Mouse (Mus musculus): Measurements from ENCODE around the gene Usp37. TPM values are rescaled to one million over a fixed set of nuclear protein-coding genes. Genes with fewer than 3 reads are reported as not detected.

The Usp37 gene
- total RNA-seq, 2 experiments from 2014 or later, result 16.9 to 17.4 TPM

DNA sequence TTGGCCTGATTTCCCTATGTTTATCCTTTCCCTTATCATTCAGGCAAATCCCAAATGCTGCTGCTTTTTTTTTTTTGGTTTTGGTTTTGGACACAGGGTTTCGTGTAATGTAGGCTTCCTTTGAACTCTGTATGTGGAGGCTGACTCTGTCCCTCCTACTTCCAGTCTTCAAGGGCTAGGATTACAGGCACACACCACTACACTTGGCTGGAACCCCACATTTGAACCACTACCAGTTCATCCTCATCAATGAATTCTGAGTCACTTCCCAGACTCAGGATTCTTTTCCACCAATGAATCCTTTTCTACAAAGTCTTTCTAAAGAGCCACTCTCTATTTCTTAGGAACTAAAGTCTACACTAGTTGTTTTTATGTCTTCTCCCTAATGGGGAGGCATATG, 43.0 kb downstream of the Usp37 start:
- DNase-seq (ENCODE audit: low spot score in 2 of 2), result no peak

DNA sequence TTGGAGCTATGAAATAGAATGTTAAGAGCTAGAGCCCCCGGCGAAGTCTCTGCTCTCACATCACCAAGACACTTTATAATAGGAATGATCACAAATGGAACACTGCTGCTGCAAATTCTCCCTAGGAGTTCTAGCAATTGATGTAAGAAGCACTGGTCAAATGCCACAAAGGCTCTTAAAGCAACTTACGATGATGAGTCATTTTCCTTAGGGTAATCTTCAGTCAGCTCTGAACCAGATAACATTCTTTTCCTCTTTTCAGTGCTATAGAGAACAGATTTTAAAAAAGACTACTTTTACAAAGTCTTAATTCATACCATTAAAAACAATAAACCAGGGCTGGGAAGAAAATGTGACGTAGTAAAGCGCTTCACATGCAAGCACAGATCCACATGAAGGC, 58.3 kb downstream of the Usp37 start:
- DNase-seq (ENCODE audit: low spot score in 2 of 2), result no peak

GRCm38 (mm10) chr1:74460273-74460672, 83.8 kb downstream of the Usp37 start:
- peak; percentile 45 to 46 for DNase-seq (ENCODE audit: low spot score in 2 of 2)

DNA sequence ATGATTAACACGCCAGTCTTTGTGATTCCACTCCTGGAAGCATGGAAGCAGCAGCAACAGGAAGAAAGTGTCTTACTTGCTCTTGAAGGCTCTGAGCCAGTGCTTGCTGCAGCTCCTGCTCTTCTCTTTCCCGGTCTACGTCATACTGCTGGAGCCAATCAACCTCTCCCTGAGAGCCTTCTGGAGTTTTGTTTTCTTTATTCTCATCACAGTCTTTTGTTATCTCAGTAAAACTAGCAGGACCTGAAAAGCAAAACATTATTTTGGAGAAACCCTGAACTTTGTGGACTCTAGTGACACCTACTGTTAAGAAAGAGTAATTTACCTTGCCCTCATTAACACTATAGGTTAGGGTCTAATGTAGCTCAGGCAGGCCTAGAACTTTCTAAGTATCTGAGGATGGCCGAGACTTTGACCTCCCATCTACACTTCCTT, 91.5 kb downstream of the Usp37 start:
- no peak for DNase-seq (ENCODE audit: low spot score in 2 of 2)

DNA sequence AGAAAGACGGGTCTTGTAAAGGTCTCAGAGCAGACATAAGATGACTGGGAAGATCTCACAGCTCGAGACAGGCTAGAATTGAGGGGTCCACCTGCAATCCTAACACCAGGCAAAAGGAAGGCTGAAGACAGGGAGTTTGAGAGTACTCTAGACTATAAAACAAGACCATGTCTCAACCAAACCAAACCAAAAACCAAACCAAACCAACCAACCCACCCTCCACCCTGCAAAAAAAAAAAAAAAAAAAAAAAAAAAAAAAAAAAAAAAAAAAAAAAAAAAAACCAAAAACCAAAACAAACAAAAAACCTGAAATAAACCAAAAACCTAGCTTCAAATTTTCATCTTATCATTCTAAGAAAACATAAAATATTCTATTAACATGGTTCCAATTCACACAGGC, 99.5 kb downstream of the Usp37 start:
- DNase-seq (ENCODE audit: low spot score in 2 of 2), result no peak

DNA sequence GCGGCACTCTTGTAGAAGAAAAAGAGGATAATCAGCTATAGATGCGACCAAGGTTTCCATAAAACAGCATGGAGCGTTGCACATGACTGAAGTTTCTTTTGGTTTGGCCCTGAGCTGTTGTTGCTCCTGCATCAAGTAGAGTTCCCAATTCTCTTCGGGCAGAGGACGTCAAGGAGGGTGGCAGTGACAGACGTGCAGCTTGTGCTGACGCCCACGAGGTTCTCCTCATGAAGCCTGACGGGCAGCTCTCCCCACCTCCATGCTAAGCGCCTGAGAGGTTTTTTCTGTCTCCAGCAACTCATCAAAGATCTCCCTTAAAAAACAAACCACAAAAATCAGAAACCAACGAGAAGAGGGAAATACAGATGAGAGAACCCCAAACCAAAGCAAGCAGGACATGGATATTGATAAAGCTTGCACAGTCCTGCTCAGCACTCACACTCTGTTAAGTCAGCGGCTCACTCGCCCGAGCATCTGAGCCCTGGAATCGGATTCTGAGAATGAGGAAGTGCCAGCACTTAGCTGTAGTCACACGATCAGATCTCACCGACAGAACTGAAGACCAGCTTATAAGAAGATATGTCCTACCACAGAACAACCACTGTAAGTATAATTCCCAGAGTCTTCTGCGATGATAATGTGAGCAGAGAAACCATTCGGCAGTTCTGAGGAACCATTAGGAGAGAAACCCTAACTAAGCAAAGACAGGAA, 104.8 kb downstream of the Usp37 start:
- DNase-seq (ENCODE audit: low spot score in 2 of 2), result no peak

DNA sequence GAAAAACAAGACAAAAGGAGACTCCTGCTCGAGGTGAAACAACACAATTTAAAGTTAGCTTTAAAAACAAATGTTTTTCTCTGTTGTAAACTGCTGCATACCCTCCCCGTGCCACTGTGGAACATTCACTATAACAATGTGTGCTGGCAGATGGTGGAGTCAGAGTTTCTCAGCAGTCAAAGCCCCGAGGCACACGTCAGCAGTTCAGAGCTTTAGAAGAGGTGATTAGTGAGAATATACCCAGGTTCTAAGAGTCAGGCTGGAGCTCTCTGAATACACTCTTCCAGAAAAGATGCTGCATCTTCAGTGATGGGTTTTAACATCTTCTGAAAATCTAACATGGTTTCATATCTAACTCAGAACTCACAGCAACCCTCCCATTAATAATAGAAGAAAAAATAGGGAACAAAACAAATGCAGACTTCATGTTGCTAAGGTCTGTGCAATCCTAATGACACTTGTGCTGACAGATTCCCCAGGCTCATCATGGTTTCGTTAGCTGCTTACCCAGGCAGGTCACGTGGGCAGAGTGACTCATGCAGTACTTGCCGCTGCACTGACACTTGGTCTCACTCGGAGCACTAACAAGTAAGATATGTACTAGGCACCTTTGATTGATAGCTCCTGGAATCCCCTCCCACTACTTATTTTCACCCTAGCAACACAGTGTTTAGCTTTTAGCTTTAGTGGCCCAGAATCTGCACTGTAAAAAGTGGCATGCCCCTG, 106.2 kb downstream of the Usp37 start:
- peak; percentile 50 to 67 for DNase-seq (ENCODE audit: low spot score in 2 of 2)

DNA sequence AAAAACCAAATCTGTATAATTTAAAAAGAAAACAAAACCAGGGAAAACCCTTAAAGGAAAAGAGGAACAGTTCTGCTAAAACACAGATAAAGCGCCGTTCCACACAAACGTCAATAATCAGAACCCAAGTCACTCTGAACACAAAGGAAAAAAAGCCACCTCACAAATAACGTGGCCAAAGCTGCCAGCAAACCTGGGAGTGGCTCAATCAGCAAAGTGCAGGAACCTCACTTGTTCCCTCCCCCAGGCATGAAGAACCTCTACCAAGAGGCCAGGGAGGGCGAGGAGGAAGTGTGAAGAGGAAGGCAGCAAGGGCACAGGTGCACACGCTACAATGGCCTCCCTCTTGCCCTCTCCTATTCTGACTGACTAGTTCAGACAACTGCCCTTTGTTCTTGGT, 108.5 kb downstream of the Usp37 start:
- DNase-seq (ENCODE audit: low spot score in 2 of 2), result no peak

DNA sequence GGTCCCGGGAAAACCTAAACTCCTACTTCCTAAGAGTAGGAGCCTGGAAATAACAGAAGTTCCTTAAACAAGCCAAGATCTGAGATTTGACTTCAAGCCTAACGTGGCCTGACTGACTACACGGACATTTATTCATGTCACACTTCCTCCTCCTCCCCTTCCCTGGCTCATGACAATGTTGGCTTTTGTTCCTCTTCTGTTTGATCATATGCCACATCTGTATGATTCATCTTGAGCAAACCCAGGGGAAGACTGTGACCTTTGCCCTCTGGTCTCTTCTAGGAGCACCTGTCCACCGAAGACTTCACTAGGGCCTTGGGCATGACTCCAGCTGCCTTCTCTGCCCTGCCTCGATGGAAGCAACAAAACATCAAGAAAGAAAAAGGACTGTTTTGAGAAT, 109.5 kb downstream of the Usp37 start:
- DNase-seq (ENCODE audit: low spot score in 2 of 2), result no peak

DNA sequence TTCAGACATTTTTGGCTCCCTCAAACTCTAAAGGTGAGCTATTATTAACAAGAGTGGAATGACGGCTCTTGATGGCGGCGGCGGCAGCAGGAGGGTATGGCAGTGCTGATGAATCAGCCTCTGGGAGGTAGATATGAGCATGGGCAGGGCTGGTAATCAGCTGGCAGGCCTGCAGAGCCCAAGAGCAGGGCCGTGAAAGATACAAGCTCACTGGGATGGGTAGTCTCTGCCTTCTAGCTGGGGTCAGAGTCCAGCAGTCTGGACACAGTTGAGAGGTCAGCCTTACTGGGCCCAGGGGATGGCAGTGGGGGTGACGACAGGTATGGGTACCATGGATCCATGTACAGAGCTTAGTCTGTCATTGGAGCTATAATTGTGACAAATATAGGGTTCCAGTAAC, 110.9 kb downstream of the Usp37 start:
- peak in 1 of 2 experiments; percentile 15 for DNase-seq (ENCODE audit: low spot score in 2 of 2)

GRCm38 (mm10) chr1:74425845-74426244, 118.2 kb downstream of the Usp37 start:
- no peak for DNase-seq (ENCODE audit: low spot score in 2 of 2)

- no peak for DNase-seq (ENCODE audit: low spot score in 2 of 2)
These were observed 120.9 kb downstream of the Usp37 start for GRCm38 (mm10) chr1:74423147-74423546.

- no peak for DNase-seq (ENCODE audit: low spot score in 2 of 2)
These were observed 124.7 kb downstream of the Usp37 start for GRCm38 (mm10) chr1:74419440-74419794.

GRCm38 (mm10) chr1:74418747-74419439, 125.2 kb downstream of the Usp37 start:
- DNase-seq (ENCODE audit: low spot score in 2 of 2), result peak in 1 of 2 experiments; percentile 58

- DNase-seq (ENCODE audit: low spot score in 2 of 2), result no peak
These were observed 128.9 kb downstream of the Usp37 start for GRCm38 (mm10) chr1:74415143-74415542.

GRCm38 (mm10) chr1:74412711-74413110, 131.4 kb downstream of the Usp37 start:
- DNase-seq (ENCODE audit: low spot score in 2 of 2), result no peak

DNA sequence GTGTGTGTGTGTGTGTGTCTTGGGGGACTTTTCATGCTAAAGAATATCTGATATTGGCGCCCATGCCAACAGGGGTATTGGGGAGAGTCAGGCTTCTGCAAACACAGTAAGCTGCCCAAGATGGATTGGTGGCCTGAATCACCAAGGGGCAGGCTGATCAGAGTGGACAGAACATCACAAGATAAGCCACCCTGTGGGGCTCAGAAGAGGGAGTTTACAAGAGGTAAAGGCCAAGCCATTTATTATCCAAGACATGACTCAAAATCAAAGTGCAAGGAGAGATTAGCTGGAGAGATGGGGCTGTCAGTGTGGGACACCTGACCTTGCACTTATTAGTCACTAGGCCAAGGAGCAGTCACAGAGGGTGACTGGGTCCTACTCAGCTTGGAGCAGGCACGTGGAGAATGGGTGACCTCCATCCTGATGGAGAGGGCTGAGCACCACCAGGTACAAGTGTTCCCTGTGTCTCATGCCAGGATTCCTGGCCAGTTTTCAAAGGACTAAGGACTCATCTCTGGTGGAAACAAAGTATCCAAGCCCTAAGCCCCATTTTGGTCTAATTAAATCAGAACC, 132.2 kb downstream of the Usp37 start:
- DNase-seq (ENCODE audit: low spot score in 2 of 2), result no peak

- no peak for DNase-seq (ENCODE audit: low spot score in 2 of 2)
These were observed 135.2 kb downstream of the Usp37 start, which contains the start of gene Vil1 for GRCm38 (mm10) chr1:74408589-74409504. Gene Vil1, plus strand, starts transcription at chr1:74409376.

DNA sequence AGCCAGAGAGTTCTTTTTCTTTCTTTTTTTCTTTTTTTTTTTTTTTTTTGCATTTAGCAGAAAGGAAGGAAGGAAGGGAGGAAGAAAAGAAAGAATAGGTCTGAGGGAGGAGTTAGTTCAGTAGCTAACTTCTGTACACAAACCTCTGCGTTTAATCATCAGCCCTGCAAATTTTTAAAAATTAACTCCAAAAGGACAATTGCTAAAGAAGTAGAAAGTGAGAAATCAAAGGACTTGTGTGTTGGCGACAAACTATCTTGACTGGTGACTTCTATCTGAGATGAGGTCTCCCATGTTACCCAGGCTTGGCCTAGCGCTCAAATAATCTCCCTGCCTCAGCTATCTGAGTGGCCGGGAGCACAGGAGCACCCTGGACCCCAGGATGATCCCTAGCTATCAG, 139.9 kb downstream of the Usp37 start:
- DNase-seq (ENCODE audit: low spot score in 2 of 2), result no peak

DNA sequence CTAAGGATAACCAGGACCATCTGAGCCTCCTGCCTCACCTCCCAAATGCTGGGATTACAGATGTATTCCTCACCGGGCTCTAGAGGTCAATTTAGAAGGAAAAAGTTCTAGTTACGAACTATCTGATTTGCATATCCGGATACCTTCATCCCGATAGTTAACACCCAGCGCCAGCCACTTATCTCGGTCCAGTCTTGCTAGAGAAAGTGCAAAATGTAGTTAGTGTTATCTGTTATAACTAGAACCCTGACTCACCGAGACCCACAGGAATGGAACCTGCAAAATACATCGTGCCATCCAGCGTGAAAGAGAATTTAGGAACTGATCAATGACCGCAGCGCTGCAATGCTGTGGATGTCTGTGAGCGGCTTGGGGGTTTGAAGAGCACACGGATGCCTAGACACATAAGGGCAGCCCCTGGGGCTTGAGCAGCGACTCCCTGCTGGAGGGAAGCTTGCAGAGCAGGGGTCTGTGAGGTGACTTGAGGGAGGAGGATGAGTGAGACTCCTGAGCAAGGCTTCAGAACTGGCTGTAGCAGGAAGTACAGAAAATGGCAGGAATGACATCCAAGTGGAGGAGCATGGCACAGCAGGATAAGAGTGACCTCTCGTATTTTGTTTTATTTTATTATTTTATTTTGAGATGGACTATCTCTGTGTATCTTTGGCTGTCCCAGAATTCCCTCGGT, 142.9 kb downstream of the Usp37 start:
- DNase-seq (ENCODE audit: low spot score in 2 of 2), result no peak
